Mouse (Mus musculus): ENCODE data around the gene 1700024P04Rik. TPM values are rescaled to one million over a fixed set of nuclear protein-coding genes. Genes with fewer than 3 reads are reported as not detected.
"Not testable (repeated sequence)": the region's sequence is repeated elsewhere in the genome, so short reads cannot be mapped to it uniquely, and the experiment has no call there.

1700024P04Rik gene
- total RNA-seq (2021) = not detected
- long read RNA-seq, experiment 1 = 0 reads
- long read RNA-seq, experiment 2 = 0 reads

DNA sequence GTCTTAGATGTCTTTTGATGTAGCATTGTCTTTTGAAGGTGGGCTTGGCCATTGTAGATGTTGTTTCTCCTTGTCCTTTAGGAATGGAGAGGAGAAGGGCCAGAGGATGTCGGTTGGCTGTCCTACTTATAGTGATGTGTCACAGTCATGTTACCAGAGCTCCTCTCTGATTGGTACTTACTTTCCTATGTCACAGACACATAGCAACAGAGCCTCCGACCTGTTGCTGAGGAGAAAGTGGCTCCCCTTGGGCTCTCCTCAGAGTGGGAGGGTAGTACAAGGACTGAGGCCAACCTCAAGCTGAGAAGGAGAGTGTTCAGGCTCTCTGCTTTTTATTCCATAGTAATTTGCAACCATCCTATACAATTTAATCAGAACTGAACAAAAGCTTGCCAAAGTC lies at the start of gene 1700024P04Rik:
Gene 1700024P04Rik (minus strand): TSS at position 101 of the 400 bp plus-strand sequence.
- no peak for DNase-seq (ENCODE audit: low spot score in 2 of 2)

DNA sequence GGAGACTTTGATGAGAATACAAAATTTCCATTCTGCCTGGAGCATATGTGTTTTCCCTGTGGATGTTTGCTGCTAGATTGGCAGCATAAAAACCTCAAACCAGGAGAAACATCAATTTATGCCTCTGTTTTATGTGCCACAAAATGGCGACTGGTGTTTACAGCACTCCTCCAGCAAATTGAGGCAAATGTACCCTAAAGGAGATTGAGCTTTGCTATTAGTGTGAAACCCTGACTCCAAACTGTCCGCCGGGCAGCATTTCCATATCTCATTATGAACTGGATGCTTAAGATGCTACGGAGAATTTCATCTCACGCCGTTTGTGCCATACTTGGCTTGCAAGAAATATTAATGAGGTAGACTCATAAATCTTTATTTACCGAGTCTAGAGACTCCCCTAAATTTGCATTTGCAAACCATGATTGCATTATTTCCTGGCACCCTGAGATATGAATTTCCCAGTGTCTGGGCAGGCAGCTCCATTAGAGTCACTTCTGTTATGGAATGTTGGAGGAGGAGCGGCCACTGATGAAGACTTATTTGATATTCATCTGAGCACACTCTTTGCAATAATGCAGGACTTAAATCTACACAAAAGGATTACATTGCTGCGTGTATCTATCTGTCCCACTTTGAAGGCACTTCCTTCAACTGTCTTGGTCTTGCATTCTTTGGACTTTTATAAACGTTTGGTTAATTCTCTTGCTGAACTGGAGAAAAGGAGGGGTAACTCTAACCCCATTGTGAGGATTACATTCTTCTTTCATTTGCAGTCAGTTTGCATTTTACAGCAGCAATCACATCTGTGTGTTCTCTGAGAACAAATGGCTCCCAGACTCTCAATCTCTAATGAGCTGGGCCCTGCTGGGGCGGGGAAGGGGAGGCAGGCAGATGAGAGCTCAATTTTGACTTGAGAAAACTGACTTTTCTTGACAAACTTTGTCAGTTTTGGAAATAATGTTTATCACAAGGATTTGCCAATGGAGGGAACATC lies 47.2 kb upstream of the 1700024P04Rik start:
- DNase-seq (ENCODE audit: low spot score in 2 of 2) = no peak

DNA sequence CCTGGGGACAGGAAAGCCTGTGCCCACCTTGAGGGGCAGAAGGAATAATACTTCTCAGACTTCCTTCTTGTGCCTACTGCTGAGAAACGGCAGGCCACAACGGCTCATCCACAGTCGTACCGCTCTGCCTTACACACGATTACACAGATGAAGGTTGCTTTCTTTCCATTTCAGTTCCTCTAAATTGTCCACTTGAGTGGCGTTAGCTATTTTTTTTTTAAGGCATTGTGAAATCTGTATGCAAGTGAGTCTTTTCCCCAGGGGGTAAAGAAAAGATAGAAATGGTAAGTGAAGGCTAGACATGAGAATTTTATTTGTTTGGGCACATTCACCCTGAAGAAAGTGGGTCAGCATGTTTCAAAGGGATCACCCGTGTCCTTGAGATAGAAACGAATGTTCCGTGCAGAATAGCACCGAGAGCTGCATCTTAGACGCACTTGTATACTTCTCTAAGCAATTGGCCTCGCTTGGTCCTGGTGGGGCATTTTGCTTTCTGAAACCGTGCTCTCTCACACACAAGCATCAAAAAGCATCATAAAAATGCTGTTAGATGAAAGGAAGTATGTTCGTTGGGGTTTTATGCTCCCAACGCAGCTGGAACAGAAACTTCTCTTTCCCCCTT lies 46.3 kb upstream of the 1700024P04Rik start:
- DNase-seq (ENCODE audit: low spot score in 2 of 2) = no peak

DNA sequence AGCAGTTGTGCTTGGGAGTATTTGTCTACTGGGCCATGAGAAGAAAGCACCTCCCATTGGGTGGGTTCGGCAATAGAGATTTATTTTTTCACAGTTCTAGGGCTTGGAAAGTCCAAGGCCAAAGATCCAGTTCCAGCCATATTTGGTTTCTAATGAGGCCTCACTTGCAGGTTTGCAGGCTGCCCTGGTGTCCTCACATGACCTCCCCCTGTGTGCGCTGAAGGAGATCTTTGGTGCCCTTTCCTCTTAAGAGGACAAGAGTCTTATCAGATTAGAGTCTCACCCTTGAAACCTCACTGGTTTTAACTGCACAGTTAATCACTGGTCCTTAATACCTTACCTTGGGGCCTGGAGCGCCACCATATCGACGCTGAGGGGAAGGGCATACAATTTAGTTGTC lies 40.9 kb upstream of the 1700024P04Rik start:
- no peak for DNase-seq (ENCODE audit: low spot score in 2 of 2)

DNA sequence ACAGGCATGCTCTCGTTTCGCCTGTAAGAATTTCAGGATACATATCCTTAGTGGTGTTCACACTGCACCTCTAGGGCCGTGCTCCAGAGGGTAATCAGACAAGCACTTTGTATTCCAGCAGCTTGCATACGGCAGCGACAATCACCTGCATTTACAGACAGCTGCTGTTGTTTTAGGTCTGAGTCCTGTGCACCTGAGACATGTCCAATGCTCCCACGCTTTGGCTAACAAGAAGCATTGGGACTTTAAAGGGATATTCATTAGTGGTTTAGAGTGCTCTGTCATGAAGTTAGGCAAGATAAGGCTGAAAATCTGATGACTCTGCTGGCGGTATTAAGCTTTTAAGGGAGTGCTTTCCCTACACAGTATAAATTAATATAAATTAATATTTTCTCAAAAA lies 37.7 kb upstream of the 1700024P04Rik start:
- no peak for DNase-seq (ENCODE audit: low spot score in 2 of 2)

DNA sequence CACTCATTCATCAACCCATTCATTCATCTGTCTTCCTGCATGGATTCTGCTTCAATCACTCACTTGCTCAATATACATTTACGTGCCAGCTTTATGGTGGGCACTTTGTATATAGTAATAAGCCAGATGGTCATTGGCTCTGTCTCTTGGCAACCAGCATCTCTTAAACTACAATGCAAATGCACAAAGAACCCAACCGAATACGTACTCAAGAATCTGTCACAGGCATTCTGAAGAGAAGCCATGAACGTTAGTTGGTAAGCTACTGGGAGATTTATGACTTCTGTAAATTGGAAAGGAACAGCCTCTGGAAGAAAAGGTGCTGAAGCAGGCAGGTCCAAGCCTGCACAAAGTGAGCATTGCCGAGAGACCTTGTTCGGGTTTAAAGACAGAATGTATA lies 36.8 kb upstream of the 1700024P04Rik start:
- DNase-seq (ENCODE audit: low spot score in 2 of 2) = no peak

DNA sequence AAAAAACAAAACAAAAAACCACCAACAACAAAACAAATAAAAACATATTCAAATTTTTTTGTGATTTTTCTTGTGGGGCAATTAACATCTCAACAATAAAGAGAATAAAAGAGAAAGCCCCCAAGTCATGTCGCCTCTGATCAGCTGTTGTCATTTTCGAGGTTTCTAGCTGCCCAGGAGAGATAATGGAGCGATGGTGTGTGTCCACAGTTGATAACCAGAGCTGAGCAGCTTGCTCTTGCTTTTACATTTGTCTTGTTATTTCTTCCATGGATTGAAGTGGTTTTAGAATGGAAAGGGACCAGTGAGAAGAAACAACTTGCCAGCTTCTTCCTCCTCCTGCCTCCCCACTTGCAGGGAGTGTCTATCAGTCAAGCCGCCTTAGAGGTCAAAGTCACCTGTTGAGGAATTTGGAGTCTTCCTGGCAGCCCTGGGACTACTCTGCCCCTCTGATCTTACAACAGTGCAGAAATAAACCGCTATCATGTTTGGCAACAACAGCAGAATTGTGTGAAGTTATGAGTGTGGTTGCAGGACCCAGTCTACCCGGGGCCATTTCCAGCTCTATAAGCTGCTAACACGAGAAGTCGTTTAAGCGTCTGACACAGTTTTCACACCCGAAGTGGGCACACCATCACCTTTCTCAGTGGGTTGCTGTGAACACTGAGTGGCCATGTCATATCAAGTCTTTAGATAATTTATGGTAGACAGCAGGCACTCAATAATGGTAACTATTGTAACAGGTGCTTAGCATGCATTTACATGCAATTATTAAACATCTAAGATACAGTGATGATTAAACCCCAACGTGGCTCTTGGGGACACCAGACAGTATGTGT lies 35.7 kb upstream of the 1700024P04Rik start:
- no peak for DNase-seq (ENCODE audit: low spot score in 2 of 2)

- no peak for DNase-seq (ENCODE audit: low spot score in 2 of 2)
Measured at GRCm38 (mm10) chr13:99018526-99019201, 34.3 kb upstream of the 1700024P04Rik start.

DNA sequence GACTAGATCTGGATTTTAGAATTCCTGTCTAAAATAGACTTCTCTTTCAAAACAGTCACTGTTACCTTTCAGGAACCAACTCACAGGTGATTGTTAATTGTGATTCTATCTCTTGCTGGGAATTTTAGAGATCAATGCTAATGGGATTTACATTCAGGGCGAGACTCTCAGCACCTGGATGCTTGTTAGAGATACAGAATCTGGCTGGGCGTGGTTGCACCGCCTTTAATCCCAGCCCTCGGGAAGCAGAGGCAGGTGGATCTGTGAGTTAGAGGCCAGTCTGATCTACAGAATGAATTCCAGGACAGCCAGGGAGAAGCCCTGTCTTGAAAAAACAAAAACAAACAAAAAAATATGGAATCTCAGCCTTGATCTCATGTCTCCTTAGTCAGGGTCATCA lies 32.3 kb upstream of the 1700024P04Rik start:
- DNase-seq (ENCODE audit: low spot score in 2 of 2) = no peak

DNA sequence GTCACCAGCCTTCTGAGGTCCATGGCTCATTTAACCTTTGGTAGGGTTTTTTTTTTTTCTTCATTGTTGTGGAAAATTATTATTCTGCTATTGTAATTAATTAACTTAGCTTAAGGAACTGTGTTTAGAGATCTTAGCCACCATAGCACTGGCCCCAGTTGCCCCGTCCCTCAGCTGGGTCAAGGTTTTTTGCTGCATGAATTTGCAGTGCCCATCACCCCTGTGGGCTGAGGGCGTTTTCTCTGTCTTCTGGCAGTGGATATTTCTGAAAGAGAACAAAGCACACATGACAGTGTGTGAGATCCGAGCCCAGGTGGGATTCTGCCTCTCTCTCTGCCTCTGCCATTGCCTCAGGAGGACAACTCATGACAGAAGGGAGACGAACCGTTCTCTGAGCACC lies 28.5 kb upstream of the 1700024P04Rik start:
- DNase-seq (ENCODE audit: low spot score in 2 of 2) = no peak

- DNase-seq (ENCODE audit: low spot score in 2 of 2) = no peak
Measured at GRCm38 (mm10) chr13:99008013-99008412, 23.6 kb upstream of the 1700024P04Rik start.

DNA sequence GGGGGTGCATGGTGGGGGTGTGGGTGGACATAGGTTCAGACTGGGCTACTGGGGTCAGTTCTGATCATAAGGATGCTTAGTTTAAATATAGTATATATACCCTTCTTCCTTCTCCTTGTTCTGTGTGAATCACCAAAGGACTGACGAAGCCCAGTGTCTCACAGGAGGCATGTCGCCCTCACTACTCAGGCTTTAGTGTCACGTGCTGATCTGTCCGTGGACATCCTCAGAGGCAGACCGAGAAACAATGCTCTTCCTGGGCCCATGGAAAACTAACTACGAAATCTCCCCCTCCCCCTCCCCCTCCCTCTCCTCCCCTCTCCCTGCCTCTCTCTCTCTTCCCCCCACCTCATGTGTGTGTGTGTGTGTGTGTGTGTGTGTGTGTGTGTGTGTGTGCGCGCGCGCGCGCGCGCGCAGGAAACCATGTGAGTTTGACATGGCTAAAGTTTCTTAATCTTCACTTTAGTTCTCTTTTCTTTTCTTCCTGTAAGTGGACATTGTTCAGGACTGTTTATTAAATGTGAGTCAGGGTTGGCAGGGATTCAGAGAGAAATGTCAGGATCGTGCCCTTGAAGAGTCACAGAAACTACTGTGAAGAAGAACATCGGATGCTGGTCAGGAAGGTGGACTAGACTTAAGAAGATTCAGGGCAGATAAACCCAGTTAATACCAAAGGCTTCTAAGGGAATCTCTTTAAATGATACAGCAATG lies 22.2 kb upstream of the 1700024P04Rik start:
- no peak for DNase-seq (ENCODE audit: low spot score in 2 of 2)

DNA sequence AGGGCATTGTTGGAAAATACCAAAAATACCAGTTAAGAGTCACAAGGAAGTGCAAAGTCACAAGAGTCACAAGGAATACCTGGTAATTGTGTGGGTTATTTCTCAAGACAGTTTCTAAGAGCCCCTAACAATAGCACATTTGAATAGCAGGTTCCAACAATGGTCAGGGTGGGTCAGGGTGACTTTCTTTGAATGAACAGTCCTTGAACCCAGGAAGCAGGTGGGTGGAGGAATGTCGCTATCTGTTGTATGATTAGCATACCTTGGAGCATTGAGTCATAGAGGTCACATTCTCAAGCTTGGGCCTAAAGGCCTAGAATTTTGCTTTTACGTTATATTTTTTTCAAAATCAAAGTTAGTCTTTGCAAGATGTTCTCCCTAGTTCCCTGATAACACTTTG lies 17.3 kb upstream of the 1700024P04Rik start:
- DNase-seq (ENCODE audit: low spot score in 2 of 2) = not testable (repeated sequence)

DNA sequence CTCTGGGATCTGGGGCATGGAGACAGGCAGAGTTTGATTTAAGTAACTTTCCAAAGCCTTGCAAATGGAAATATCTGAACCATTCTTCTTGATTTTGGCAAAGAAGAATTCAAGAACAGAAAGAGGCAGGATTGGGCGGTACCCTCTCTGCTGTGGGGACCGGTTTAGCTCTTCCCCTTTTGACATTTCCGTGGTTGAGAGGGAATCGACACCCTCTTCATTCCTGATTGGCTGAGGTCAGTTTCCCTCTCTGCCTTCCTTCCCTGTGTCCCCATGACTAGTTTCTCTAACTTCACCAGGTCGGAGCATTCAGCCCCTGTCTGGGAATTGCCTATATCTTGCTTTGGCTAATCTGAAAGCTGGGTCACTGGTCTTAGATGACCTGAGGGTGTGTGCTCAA lies 12.7 kb upstream of the 1700024P04Rik start:
- DNase-seq (ENCODE audit: low spot score in 2 of 2) = no peak

DNA sequence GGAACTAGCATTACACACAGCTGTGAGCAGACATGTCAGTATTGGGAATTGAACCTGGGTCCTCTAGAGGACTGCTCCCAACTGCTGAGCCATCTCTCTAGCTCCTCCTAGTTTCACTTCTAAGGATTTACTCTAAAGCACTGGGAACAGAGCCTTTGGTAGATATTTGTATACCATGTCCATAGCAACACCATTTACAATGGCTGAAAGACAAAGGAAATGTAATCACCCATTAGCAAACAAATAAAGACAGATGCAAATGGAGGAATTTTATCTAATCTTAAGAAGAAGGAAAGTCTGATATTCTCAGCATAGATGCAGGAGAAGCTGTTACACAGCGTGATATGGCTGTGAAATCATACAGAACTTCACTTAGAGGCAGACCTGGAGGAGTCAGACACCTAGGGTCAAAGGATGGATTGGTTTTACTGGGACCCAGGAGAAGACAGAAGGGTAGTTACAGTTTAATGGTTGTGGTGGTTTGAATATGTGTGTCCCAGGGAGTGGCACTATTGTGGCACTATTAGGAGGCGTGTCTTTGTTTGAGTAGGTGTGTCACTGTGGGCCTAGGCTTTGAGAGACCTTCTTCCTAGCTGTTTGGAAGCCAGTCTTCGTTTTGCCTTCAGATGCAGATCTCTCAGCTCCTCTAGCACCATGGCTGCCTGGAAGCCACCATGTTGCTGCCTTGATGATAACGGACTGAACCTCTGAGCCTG lies 7.1 kb downstream of the 1700024P04Rik start:
- DNase-seq (ENCODE audit: low spot score in 2 of 2) = no peak

- not testable (repeated sequence) for DNase-seq (ENCODE audit: low spot score in 2 of 2)
Measured at GRCm38 (mm10) chr13:98976022-98976421, 8.3 kb downstream of the 1700024P04Rik start.

GRCm38 (mm10) chr13:98972090-98972489 lies 12.3 kb downstream of the 1700024P04Rik start:
- no peak for DNase-seq (ENCODE audit: low spot score in 2 of 2)

- DNase-seq (ENCODE audit: low spot score in 2 of 2) = no peak
Measured at GRCm38 (mm10) chr13:98971641-98972040, 12.7 kb downstream of the 1700024P04Rik start.

GRCm38 (mm10) chr13:98968517-98968916 lies 15.8 kb downstream of the 1700024P04Rik start:
- no peak for DNase-seq (ENCODE audit: low spot score in 2 of 2)

Data from left cerebral cortex, adult 18-20 months (tissue).